In the genomic region with DNA sequence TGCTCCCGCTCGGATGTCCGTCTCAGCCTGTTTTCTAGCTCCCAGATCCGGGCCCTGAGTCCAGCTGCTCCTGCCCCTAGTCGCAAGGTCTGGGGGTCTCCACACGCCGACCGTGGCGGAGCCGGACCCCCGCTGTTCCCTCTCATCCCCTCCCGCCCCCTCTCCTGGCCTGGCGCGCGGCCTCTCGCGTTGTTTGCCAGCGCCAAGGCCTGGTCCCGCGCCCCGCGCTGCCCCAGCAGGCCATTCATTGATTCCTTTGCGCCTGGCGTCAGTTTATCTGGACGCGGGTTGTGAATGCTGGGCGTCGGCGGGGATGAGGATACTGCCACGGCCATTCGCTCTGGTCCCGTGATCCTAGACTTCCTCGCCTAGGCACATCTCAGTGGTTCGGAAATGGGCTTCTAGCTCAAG, we compare ENCODE assay signal across 8 mouse cellular contexts. TPM values are rescaled to one million over a fixed set of nuclear protein-coding genes. Genes with fewer than 3 reads are reported as not detected.
DNase-seq lines count a peak whose midpoint lies in the region; ATAC-seq and TF ChIP-seq lines count a peak whose summit lies in the region.

No protein-coding gene starts in this region.

- no peak for DNase-seq in heart, embryonic 10.5 days (ENCODE audit: low spot score)
- DNase-seq in heart, postnatal 25 days (ENCODE audit: low spot score), result no peak
- peak; percentile 67 for DNase-seq in c-Kit-positive CD71-positive TER-119-positive erythroid progenitor cells, embryonic 14.5 days (ENCODE audit: low spot score)

- peak; percentile 13; the same call in 1 of the 2 replicates for ATAC-seq in heart, embryonic 14.5 days (ENCODE audit: insufficient number of reproducible peaks, insufficient read depth, low FRiP score, low read depth)
- peak; percentile 32; the same call in 1 of the 2 replicates for ATAC-seq in limb, embryonic 12.5 days (ENCODE audit: insufficient number of reproducible peaks, insufficient read depth, low FRiP score, low TSS enrichment, low read depth)
- no peak; the same call in 1 of the 2 replicates for ATAC-seq in midbrain, embryonic 16.5 days
- ATAC-seq in monocyte, adult 5-6 weeks (replicated peaks; ENCODE audit: insufficient number of reproducible peaks, low FRiP score, low TSS enrichment, poor library complexity, severe bottlenecking), result no peak

- intact Hi-C loops in heart, postnatal 25 days (cut with DNase I), result loop anchor here (2.0 kb wide), 1 partner anchor 80 kb away; no protein-coding TSS in a partner anchor

- H3K9me3 ChIP-seq in heart, embryonic 10.5 days, result no peaks in the 10 kb centered on the region
- no peaks in the 10 kb centered on the region for H3K9me3 ChIP-seq in ES-Bruce4 (replicated peaks; ENCODE audit: control insufficient read depth, insufficient read depth, low read length, poor library complexity, severe bottlenecking)
- H3K9me3 ChIP-seq in heart, embryonic 14.5 days (ENCODE audit: control insufficient read depth, low read length), result no peaks in the 10 kb centered on the region
- no peaks in the 10 kb centered on the region for H3K9me3 ChIP-seq in limb, embryonic 12.5 days
- no peaks in the 10 kb centered on the region for H3K9me3 ChIP-seq in midbrain, embryonic 16.5 days (replicated peaks; ENCODE audit: control insufficient read depth, low read length, poor library complexity, severe bottlenecking)

- no peak for TF ChIP-seq CTCF in ES-Bruce4 (IDR thresholded peaks at IDR 0.05; ENCODE audit: low read depth, low read length)

- peaks cover 22% of the 10 kb centered on the region for H3K4me1 ChIP-seq in heart, embryonic 10.5 days
- H3K4me1 ChIP-seq in ES-Bruce4 (ENCODE audit: control insufficient read depth, insufficient read depth, low read length), result no peaks in the 10 kb centered on the region
- H3K4me1 ChIP-seq in heart, embryonic 14.5 days (ENCODE audit: control insufficient read depth in 2 of 2, insufficient read depth in 2 of 2, low read length in 2 of 2), result peaks cover 0 to 22% of the 10 kb centered on the region in 2 experiments; a peak in 2 of 4 replicates
- peaks cover 27% of the 10 kb centered on the region for H3K4me1 ChIP-seq in limb, embryonic 12.5 days (replicated peaks)
- peaks cover 36% of the 10 kb centered on the region for H3K4me1 ChIP-seq in midbrain, embryonic 16.5 days (ENCODE audit: control insufficient read depth, insufficient read depth, low read length)

- peak overlapping the region; percentile 98 for H3K27ac ChIP-seq in heart, embryonic 10.5 days
- H3K27ac ChIP-seq in ES-Bruce4 (ENCODE audit: insufficient read depth, low read length), result peak overlapping the region; percentile 95
- H3K27ac ChIP-seq in heart, embryonic 14.5 days (replicated peaks in 1 of 2; ENCODE audit: control insufficient read depth in 1 of 2, insufficient read depth in 1 of 2, low read depth in 2 of 2, low read length in 2 of 2), result peak overlapping the region; percentile 82 to 84
- peak overlapping the region; percentile 96 for H3K27ac ChIP-seq in limb, embryonic 12.5 days
- H3K27ac ChIP-seq in midbrain, embryonic 16.5 days (ENCODE audit: low read length), result peak overlapping the region; percentile 75

- peak overlapping the region; percentile 91 for H3K9ac ChIP-seq in ES-Bruce4 (ENCODE audit: low read depth, poor library complexity, severe bottlenecking)
- peak overlapping the region; percentile 93 for H3K9ac ChIP-seq in heart, embryonic 14.5 days (ENCODE audit: low read length)
- peak overlapping the region; percentile 93 for H3K9ac ChIP-seq in limb, embryonic 12.5 days (replicated peaks)
- H3K9ac ChIP-seq in midbrain, embryonic 16.5 days (ENCODE audit: low read depth, low read length), result peak overlapping the region; percentile 85

- peak overlapping the region; percentile 77 for H3K4me2 ChIP-seq in heart, embryonic 14.5 days (ENCODE audit: low read length)
- peak overlapping the region; percentile 80 for H3K4me2 ChIP-seq in limb, embryonic 12.5 days
- peak overlapping the region; percentile 92 for H3K4me2 ChIP-seq in midbrain, embryonic 16.5 days (ENCODE audit: low read length)

- H3K4me3 ChIP-seq in heart, embryonic 10.5 days, result peak overlapping the region; percentile 96
- H3K4me3 ChIP-seq in ES-Bruce4 (ENCODE audit: low read depth, low read length), result peak overlapping the region; percentile 95
- H3K4me3 ChIP-seq in heart, embryonic 14.5 days (ENCODE audit: control insufficient read depth in 1 of 2, insufficient read depth in 1 of 2, low read depth in 1 of 2, low read length in 2 of 2), result peak overlapping the region; percentile 74 to 85
- peak overlapping the region; percentile 90 for H3K4me3 ChIP-seq in limb, embryonic 12.5 days (replicated peaks)
- H3K4me3 ChIP-seq in midbrain, embryonic 16.5 days (ENCODE audit: low read depth, low read length), result peak overlapping the region; percentile 69

- no peak for TF ChIP-seq POLR2A in ES-Bruce4 (IDR thresholded peaks at IDR 0.05; ENCODE audit: insufficient read depth, low read length)

- H3K36me3 ChIP-seq in heart, embryonic 10.5 days, result peaks cover 12% of the 10 kb centered on the region; the same call in 1 of the 2 replicates
- peaks cover 17% of the 10 kb centered on the region for H3K36me3 ChIP-seq in ES-Bruce4 (ENCODE audit: control insufficient read depth, insufficient read depth, low read length, poor library complexity, severe bottlenecking)
- H3K36me3 ChIP-seq in heart, embryonic 14.5 days (ENCODE audit: control insufficient read depth, insufficient read depth, low read length), result peaks cover 7% of the 10 kb centered on the region; the same call in 1 of the 2 replicates
- peaks cover 13% of the 10 kb centered on the region; the same call in 1 of the 2 replicates for H3K36me3 ChIP-seq in limb, embryonic 12.5 days
- no peaks in the 10 kb centered on the region for H3K36me3 ChIP-seq in midbrain, embryonic 16.5 days (ENCODE audit: control insufficient read depth, insufficient read depth, low read length)

- no peaks in the 10 kb centered on the region for H3K27me3 ChIP-seq in heart, embryonic 10.5 days (ENCODE audit: insufficient read depth, poor library complexity, severe bottlenecking)
- H3K27me3 ChIP-seq in ES-Bruce4 (ENCODE audit: control insufficient read depth, insufficient read depth, low read length, poor library complexity, severe bottlenecking), result no peaks in the 10 kb centered on the region
- no peaks in the 10 kb centered on the region for H3K27me3 ChIP-seq in heart, embryonic 14.5 days (ENCODE audit: control insufficient read depth, insufficient read depth, low read length)
- no peaks in the 10 kb centered on the region for H3K27me3 ChIP-seq in limb, embryonic 12.5 days
- H3K27me3 ChIP-seq in midbrain, embryonic 16.5 days (ENCODE audit: control insufficient read depth, insufficient read depth, low read depth, low read length), result no peaks in the 10 kb centered on the region

- WGBS in heart, embryonic 10.5 days, result under 1% methylated on average over 34 of the region's 34 CpGs
- under 1% methylated on average over 34 of the region's 34 CpGs for WGBS in heart, embryonic 14.5 days
- WGBS in limb, embryonic 12.5 days, result under 1% methylated on average over 34 of the region's 34 CpGs
- WGBS in midbrain, embryonic 16.5 days, result under 1% methylated on average over 31 of the region's 34 CpGs

- TF ChIP-seq EP300 in ES-Bruce4 (IDR thresholded peaks at IDR 0.05; ENCODE audit: insufficient read depth, low read depth, low read length), result no peak

RNA-seq across cellular contexts. Expression of gene Cnot9, which starts 0.6 kb away (rescaled TPM):
- 46.7 and 67.1 TPM in 2 replicates for polyA plus RNA-seq in heart, embryonic 10.5 days (2016; fragmentation: Nextera tagmentation; extraction: Ambion mirVana)
- 10 to 100 TPM; 12.5 to 14.7 TPM for total RNA-seq in heart, postnatal 25 days (2021)
- polyA plus RNA-seq in ES-Bruce4 (2011; ENCODE audit: insufficient read depth, insufficient read length, low read depth, missing spikeins), result 93.1 and 99.8 TPM in 2 replicates
- polyA plus RNA-seq in heart, embryonic 14.5 days (2014; fragmentation: Nextera tagmentation; extraction: Ambion mirVana), result 29.9 and 32.6 TPM in 2 replicates
- 82.6 and 84.5 TPM in 2 replicates for polyA plus RNA-seq in limb, embryonic 12.5 days (2016; fragmentation: Nextera tagmentation; extraction: Ambion mirVana)
- 47.7 and 48.9 TPM in 2 replicates for polyA plus RNA-seq in midbrain, embryonic 16.5 days (2015; fragmentation: Nextera tagmentation; extraction: Ambion mirVana)
- total RNA-seq in monocyte, adult 5-6 weeks (2017), result 7.8 to 24.2 TPM (median 13.9 TPM) in 3 replicates

RNA-seq across cellular contexts. Expression of gene Plcd4, which starts 36.2 kb away (rescaled TPM):
- 0.42 and 0.48 TPM in 2 replicates for polyA plus RNA-seq in heart, embryonic 10.5 days (2016; fragmentation: Nextera tagmentation; extraction: Ambion mirVana)
- total RNA-seq in heart, postnatal 25 days (2021), result not detected
- 1.8 and 2.9 TPM in 2 replicates for polyA plus RNA-seq in ES-Bruce4 (2011; ENCODE audit: insufficient read depth, insufficient read length, low read depth, missing spikeins)
- polyA plus RNA-seq in heart, embryonic 14.5 days (2014; fragmentation: Nextera tagmentation; extraction: Ambion mirVana), result 0.68 and 0.88 TPM in 2 replicates
- polyA plus RNA-seq in limb, embryonic 12.5 days (2016; fragmentation: Nextera tagmentation; extraction: Ambion mirVana), result 0.51 and 1.0 TPM in 2 replicates
- 7.4 and 7.5 TPM in 2 replicates for polyA plus RNA-seq in midbrain, embryonic 16.5 days (2015; fragmentation: Nextera tagmentation; extraction: Ambion mirVana)
- total RNA-seq in monocyte, adult 5-6 weeks (2017), result 0.19 to 0.97 TPM in 2 of 3 replicates, not detected in the other

RNA-seq across cellular contexts. Expression of gene Usp37, which starts 37.6 kb away (rescaled TPM):
- 26.8 and 28.3 TPM in 2 replicates for polyA plus RNA-seq in heart, embryonic 10.5 days (2016; fragmentation: Nextera tagmentation; extraction: Ambion mirVana)
- total RNA-seq in heart, postnatal 25 days (2021), result 1 to 10 TPM; 7.5 to 9.0 TPM
- 52.1 and 52.8 TPM in 2 replicates for polyA plus RNA-seq in ES-Bruce4 (2011; ENCODE audit: insufficient read depth, insufficient read length, low read depth, missing spikeins)
- polyA plus RNA-seq in heart, embryonic 14.5 days (2014; fragmentation: Nextera tagmentation; extraction: Ambion mirVana), result 21.0 and 22.1 TPM in 2 replicates
- polyA plus RNA-seq in limb, embryonic 12.5 days (2016; fragmentation: Nextera tagmentation; extraction: Ambion mirVana), result 43.2 and 46.2 TPM in 2 replicates
- polyA plus RNA-seq in midbrain, embryonic 16.5 days (2015; fragmentation: Nextera tagmentation; extraction: Ambion mirVana), result 27.3 and 28.1 TPM in 2 replicates
- 19.4 to 49.5 TPM (median 24.4 TPM) in 3 replicates for total RNA-seq in monocyte, adult 5-6 weeks (2017)

Comparison
In these comparisons a context has a peak if more than half of its experiments do, and no peak if none do; other contexts are left out.
1. ATAC-seq: peak in heart, embryonic 14.5 days (single experiment) and limb, embryonic 12.5 days (single experiment); none in midbrain, embryonic 16.5 days (single experiment) and monocyte, adult 5-6 weeks (single experiment).
2. Peak in every context shown above with its lines, with median percentiles within 50 percentile points of each other: H3K27ac ChIP-seq, H3K4me3 ChIP-seq, H3K9ac ChIP-seq and H3K4me2 ChIP-seq.